ENCODE assay signal across 11 mouse cellular contexts in the genomic region with DNA sequence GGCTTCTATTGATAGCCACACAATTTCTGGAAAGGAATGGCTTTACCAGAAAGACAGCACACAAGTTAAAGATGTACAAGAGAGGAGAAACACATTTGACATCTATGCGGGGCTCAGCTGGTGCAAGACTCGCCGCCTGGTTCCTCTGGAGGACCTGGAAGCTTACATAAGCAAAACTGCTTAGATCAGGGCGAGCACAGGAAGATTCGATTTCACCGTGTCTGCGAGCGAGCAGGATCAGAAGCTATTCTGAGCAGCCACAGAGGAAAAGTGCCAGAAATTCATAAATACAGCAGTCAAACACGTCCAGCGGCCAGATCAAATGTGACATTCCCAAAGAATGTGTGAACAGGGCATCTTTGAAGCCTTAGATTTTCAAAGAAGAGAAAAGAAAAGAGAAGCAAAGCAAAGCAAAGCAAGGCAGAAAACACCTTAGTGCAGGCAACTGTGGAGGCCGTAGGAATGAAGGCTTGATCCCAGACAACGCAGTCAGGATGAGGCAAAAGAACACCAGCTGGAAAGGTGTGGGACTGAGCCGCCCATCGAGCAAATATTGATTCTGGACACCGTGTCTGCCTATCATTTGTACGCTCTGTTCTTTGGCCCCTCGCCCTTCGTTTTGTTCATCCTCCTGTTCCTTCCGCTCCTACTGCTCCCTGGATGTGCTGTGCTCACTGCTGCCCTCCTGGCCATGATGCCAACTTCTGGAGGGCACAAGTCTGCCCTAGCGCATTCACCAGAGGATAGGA. TPM values are rescaled to one million over a fixed set of nuclear protein-coding genes. Genes with fewer than 3 reads are reported as not detected.
A peak's percentile ranks its signal among the peaks of the same experiment; 100 is the strongest.
DNase-seq lines count a peak whose midpoint lies in the region; ATAC-seq and TF ChIP-seq lines count a peak whose summit lies in the region.
"Had no signal": no experiment of that assay in that cellular context is flagged by ENCODE, and none has a peak within 500 bp of the region (broad histone marks: within the 10 kb centered on the region; RNA-seq: fewer than 3 reads in every experiment).

No protein-coding gene starts in this region.

- ATAC-seq in hindbrain, embryonic 12.5 days (ENCODE audit: low FRiP score), result no peak
- ATAC-seq in hindbrain, embryonic 13.5 days (ENCODE audit: low FRiP score), result no peak
- no peak for ATAC-seq in lung, embryonic 16.5 days (ENCODE audit: low read depth)
- ATAC-seq in midbrain, postnatal 0 days (ENCODE audit: low FRiP score), result no peak

- H3K4me1 ChIP-seq in hindbrain, embryonic 12.5 days, result peaks cover 4% of the 10 kb centered on the region; the same call in 1 of the 2 replicates
- H3K4me1 ChIP-seq in hindbrain, embryonic 13.5 days (replicated peaks), result no peaks in the 10 kb centered on the region
- H3K4me1 ChIP-seq in lung, embryonic 16.5 days (replicated peaks; ENCODE audit: control insufficient read depth, insufficient read depth, low read length), result no peaks in the 10 kb centered on the region
- no peaks in the 10 kb centered on the region; the same call in 1 of the 2 replicates for H3K4me1 ChIP-seq in midbrain, postnatal 0 days (ENCODE audit: insufficient read depth, low read length)
- H3K4me1 ChIP-seq: forebrain, embryonic 12.5 days; neural tube, embryonic 12.5 days had no signal

- no peak for DNase-seq in lung, postnatal 14 days
- DNase-seq in cerebellum, postnatal 25 days, result peak; percentile 51 to 52
- no peak for DNase-seq in midbrain, postnatal 0 days (ENCODE audit: low spot score)
- DNase-seq in thymus, postnatal 36 days, result no peak
- DNase-seq in adrenal gland, adult 2 months, result no peak
- DNase-seq: heart, postnatal 36 days had no signal

- no peaks in the 10 kb centered on the region for H3K27me3 ChIP-seq in hindbrain, embryonic 12.5 days
- no peaks in the 10 kb centered on the region for H3K27me3 ChIP-seq in hindbrain, embryonic 13.5 days
- H3K27me3 ChIP-seq in lung, embryonic 16.5 days (ENCODE audit: control insufficient read depth, insufficient read depth, low read depth, low read length), result no peaks in the 10 kb centered on the region
- no peaks in the 10 kb centered on the region for H3K27me3 ChIP-seq in midbrain, postnatal 0 days (ENCODE audit: insufficient read depth, low read length)
- H3K27me3 ChIP-seq: neural tube, embryonic 12.5 days had no signal

- H3K9ac ChIP-seq in hindbrain, embryonic 12.5 days, result no peak overlapping the region
- H3K9ac ChIP-seq in hindbrain, embryonic 13.5 days, result no peak overlapping the region
- H3K9ac ChIP-seq in lung, embryonic 16.5 days (ENCODE audit: low read length), result no peak overlapping the region
- H3K9ac ChIP-seq in midbrain, postnatal 0 days (replicated peaks; ENCODE audit: low read length, poor library complexity, severe bottlenecking), result no peak overlapping the region
- H3K9ac ChIP-seq: forebrain, embryonic 12.5 days; neural tube, embryonic 12.5 days had no signal

- WGBS in hindbrain, embryonic 12.5 days, result 69% methylated on average over 20 of the region's 20 CpGs
- 76% methylated on average over 20 of the region's 20 CpGs for WGBS in hindbrain, embryonic 13.5 days
- 47% methylated on average over 20 of the region's 20 CpGs for WGBS in lung, embryonic 16.5 days
- WGBS in midbrain, postnatal 0 days, result 53% methylated on average over 20 of the region's 20 CpGs

- no peaks in the 10 kb centered on the region for H3K9me3 ChIP-seq in hindbrain, embryonic 12.5 days (replicated peaks)
- no peaks in the 10 kb centered on the region for H3K9me3 ChIP-seq in hindbrain, embryonic 13.5 days
- H3K9me3 ChIP-seq in lung, embryonic 16.5 days (ENCODE audit: control insufficient read depth, low read length), result no peaks in the 10 kb centered on the region
- H3K9me3 ChIP-seq in midbrain, postnatal 0 days (ENCODE audit: low read length), result no peaks in the 10 kb centered on the region
- H3K9me3 ChIP-seq: forebrain, embryonic 12.5 days; neural tube, embryonic 12.5 days had no signal

- no peaks in the 10 kb centered on the region for H3K36me3 ChIP-seq in hindbrain, embryonic 12.5 days
- no peaks in the 10 kb centered on the region for H3K36me3 ChIP-seq in hindbrain, embryonic 13.5 days
- no peaks in the 10 kb centered on the region for H3K36me3 ChIP-seq in lung, embryonic 16.5 days (ENCODE audit: control insufficient read depth, insufficient read depth, low read length)
- no peaks in the 10 kb centered on the region for H3K36me3 ChIP-seq in midbrain, postnatal 0 days (ENCODE audit: insufficient read depth, low read length)
- H3K36me3 ChIP-seq: forebrain, embryonic 12.5 days; neural tube, embryonic 12.5 days had no signal

- 0 out of 2 replicates have a peak overlapping the region, but pooled peaks have one; percentile 25 for H3K27ac ChIP-seq in hindbrain, embryonic 12.5 days
- H3K27ac ChIP-seq in hindbrain, embryonic 13.5 days, result no peak overlapping the region; the same call in 1 of the 2 replicates
- no peak overlapping the region for H3K27ac ChIP-seq in lung, embryonic 16.5 days (ENCODE audit: low read length)
- H3K27ac ChIP-seq in midbrain, postnatal 0 days (ENCODE audit: low read depth, low read length), result peak overlapping the region; percentile 47
- H3K27ac ChIP-seq: forebrain, embryonic 12.5 days; neural tube, embryonic 12.5 days had no signal

- TF ChIP-seq CTCF in midbrain, postnatal 0 days (IDR thresholded peaks at IDR 0.05), result peak; percentile 28; the same call in 1 of the 2 replicates

- H3K4me2 ChIP-seq in hindbrain, embryonic 12.5 days (replicated peaks), result no peak overlapping the region
- no peak overlapping the region for H3K4me2 ChIP-seq in hindbrain, embryonic 13.5 days
- 0 out of 2 replicates have a peak overlapping the region, but pooled peaks have one; percentile 16 for H3K4me2 ChIP-seq in lung, embryonic 16.5 days (ENCODE audit: low read depth, low read length)
- H3K4me2 ChIP-seq in midbrain, postnatal 0 days (ENCODE audit: low read depth, low read length, poor library complexity, severe bottlenecking), result no peak overlapping the region
- H3K4me2 ChIP-seq: forebrain, embryonic 12.5 days; neural tube, embryonic 12.5 days had no signal

- no peak overlapping the region for H3K4me3 ChIP-seq in hindbrain, embryonic 12.5 days
- no peak overlapping the region for H3K4me3 ChIP-seq in hindbrain, embryonic 13.5 days
- H3K4me3 ChIP-seq in lung, embryonic 16.5 days (ENCODE audit: low read length), result no peak overlapping the region
- H3K4me3 ChIP-seq in midbrain, postnatal 0 days (ENCODE audit: low read depth, low read length), result no peak overlapping the region
- H3K4me3 ChIP-seq: forebrain, embryonic 12.5 days; neural tube, embryonic 12.5 days had no signal

RNA-seq across cellular contexts. Expression of gene Crb2, which starts 34.1 kb away (rescaled TPM):
- 12.3 and 14.7 TPM in 2 replicates for polyA plus RNA-seq in hindbrain, embryonic 12.5 days (2016; fragmentation: Nextera tagmentation; extraction: Ambion mirVana)
- polyA plus RNA-seq in hindbrain, embryonic 13.5 days (2015; fragmentation: Nextera tagmentation; extraction: Ambion mirVana), result 6.8 and 7.5 TPM in 2 replicates
- polyA plus RNA-seq in lung, embryonic 16.5 days (2015; fragmentation: Nextera tagmentation; extraction: Ambion mirVana), result 0.77 and 0.88 TPM in 2 replicates
- total RNA-seq in midbrain, postnatal 0 days (2014; rRNA removed), result 3.7 and 4.8 TPM in 2 replicates
- polyA plus RNA-seq in midbrain, postnatal 0 days (2015; fragmentation: Nextera tagmentation; extraction: Ambion mirVana), result 1.6 and 1.7 TPM in 2 replicates
- total RNA-seq in adrenal gland, adult 2 months (2021), result under 1 TPM; 0.32 to 0.73 TPM
- 0.47 and 0.86 TPM in 2 replicates for polyA plus RNA-seq in adrenal gland, adult 2 months (2012; rRNA removed)

RNA-seq across cellular contexts. Expression of gene Strbp, which starts 38.3 kb away (rescaled TPM):
- 102 and 107 TPM in 2 replicates for polyA plus RNA-seq in hindbrain, embryonic 12.5 days (2016; fragmentation: Nextera tagmentation; extraction: Ambion mirVana)
- 115 and 116 TPM in 2 replicates for polyA plus RNA-seq in hindbrain, embryonic 13.5 days (2015; fragmentation: Nextera tagmentation; extraction: Ambion mirVana)
- polyA plus RNA-seq in lung, embryonic 16.5 days (2015; fragmentation: Nextera tagmentation; extraction: Ambion mirVana), result 31.1 and 33.4 TPM in 2 replicates
- 118 and 121 TPM in 2 replicates for total RNA-seq in midbrain, postnatal 0 days (2014; rRNA removed)
- 87.1 and 105 TPM in 2 replicates for polyA plus RNA-seq in midbrain, postnatal 0 days (2015; fragmentation: Nextera tagmentation; extraction: Ambion mirVana)
- 10 to 100 TPM; 57.0 to 61.7 TPM for total RNA-seq in adrenal gland, adult 2 months (2021)
- 1.5 TPM in 2 replicates for polyA plus RNA-seq in adrenal gland, adult 2 months (2012; rRNA removed)

Comparison
In these comparisons a context has a peak if more than half of its experiments do, and no peak if none do; other contexts are left out.
1. H3K27ac ChIP-seq: peak in hindbrain, embryonic 12.5 days (single experiment) and midbrain, postnatal 0 days (single experiment); none in hindbrain, embryonic 13.5 days (single experiment) and lung, embryonic 16.5 days (single experiment).
2. DNase-seq: peak in cerebellum, postnatal 25 days (2 of 2); none in lung, postnatal 14 days (single experiment), midbrain, postnatal 0 days (single experiment), thymus, postnatal 36 days (0 of 2) and adrenal gland, adult 2 months (single experiment).
3. RNA of gene Strbp, which starts 38.3 kb away (polyA plus RNA-seq): 115 to 116 TPM in hindbrain, embryonic 13.5 days, 87.1 to 105 TPM in midbrain, postnatal 0 days, 102 to 107 TPM in hindbrain, embryonic 12.5 days and 31.1 to 33.4 TPM in lung, embryonic 16.5 days; 1.5 TPM in adrenal gland, adult 2 months; every median in the first group is over 10 times any median in the second.